Mouse (Mus musculus): ENCODE data around the gene Foxj3. TPM values are rescaled to one million over a fixed set of nuclear protein-coding genes. Genes with fewer than 3 reads are reported as not detected.

Foxj3 gene
- polyA plus RNA-seq, 1 experiment: 32.3 TPM

- TF ChIP-seq CTCF (IDR thresholded peaks at IDR 0.05; ENCODE audit: borderline replicate concordance, insufficient read depth, low read depth, low read length) (no peak), POLR2A (IDR thresholded peaks at IDR 0.05; ENCODE audit: borderline replicate concordance, insufficient read depth, low read length) (no peak)
- 62% methylated on average over 4 of the region's 4 CpGs for WGBS
- no peak overlapping the region for H3K4me3 ChIP-seq (replicated peaks; ENCODE audit: insufficient read depth, low read depth, low read length)
- H3K27me3 ChIP-seq (ENCODE audit: control insufficient read depth, insufficient read depth, low read length): no peaks in the 10 kb centered on the region
- no peaks in the 10 kb centered on the region for H3K4me1 ChIP-seq (ENCODE audit: control insufficient read depth, insufficient read depth, low read length)
- H3K27ac ChIP-seq (ENCODE audit: insufficient read depth, low read length): no peak overlapping the region
- DNase-seq: no peak
These were observed 13.2 kb upstream of the Foxj3 start for GRCm38 (mm10) chr4:119523575-119523974.

GRCm38 (mm10) chr4:119524010-119524409 is 12.8 kb upstream of the Foxj3 start:
- TF ChIP-seq CTCF (IDR thresholded peaks at IDR 0.05; ENCODE audit: borderline replicate concordance, insufficient read depth, low read depth, low read length) (no peak), POLR2A (IDR thresholded peaks at IDR 0.05; ENCODE audit: borderline replicate concordance, insufficient read depth, low read length) (no peak)
- Histone ChIP-seq H3K27ac (ENCODE audit: insufficient read depth, low read length) (no peak overlapping the region), H3K4me3 (replicated peaks; ENCODE audit: insufficient read depth, low read depth, low read length) (no peak overlapping the region), H3K27me3 (ENCODE audit: control insufficient read depth, insufficient read depth, low read length) (no peaks in the 10 kb centered on the region), H3K4me1 (ENCODE audit: control insufficient read depth, insufficient read depth, low read length) (no peaks in the 10 kb centered on the region)
- no peak for DNase-seq
- whole genome bisulfite sequencing: 88% methylated on average over 1 of the region's 1 CpGs

- Histone ChIP-seq H3K4me3 (replicated peaks; ENCODE audit: insufficient read depth, low read depth, low read length) (no peak overlapping the region), H3K27ac (ENCODE audit: insufficient read depth, low read length) (no peak overlapping the region), H3K4me1 (ENCODE audit: control insufficient read depth, insufficient read depth, low read length) (no peaks in the 10 kb centered on the region), H3K27me3 (ENCODE audit: control insufficient read depth, insufficient read depth, low read length) (no peaks in the 10 kb centered on the region)
- no peak for DNase-seq
- TF ChIP-seq POLR2A (IDR thresholded peaks at IDR 0.05; ENCODE audit: borderline replicate concordance, insufficient read depth, low read length) (no peak), CTCF (IDR thresholded peaks at IDR 0.05; ENCODE audit: borderline replicate concordance, insufficient read depth, low read depth, low read length) (no peak)
- 90% methylated on average over 2 of the region's 2 CpGs for WGBS
These were observed 12.3 kb upstream of the Foxj3 start for GRCm38 (mm10) chr4:119524466-119524865.

GRCm38 (mm10) chr4:119526329-119526845 is 10.4 kb upstream of the Foxj3 start:
- TF ChIP-seq POLR2A (IDR thresholded peaks at IDR 0.05; ENCODE audit: borderline replicate concordance, insufficient read depth, low read length): no peak

GRCm38 (mm10) chr4:119531813-119532212 is 5.0 kb upstream of the Foxj3 start:
- DNase-seq: peak in 1 of 2 experiments; percentile 49
- H3K27me3 ChIP-seq (ENCODE audit: control insufficient read depth, insufficient read depth, low read length): no peaks in the 10 kb centered on the region
- no peak overlapping the region for H3K27ac ChIP-seq (ENCODE audit: insufficient read depth, low read length)
- H3K4me1 ChIP-seq (ENCODE audit: control insufficient read depth, insufficient read depth, low read length): no peaks in the 10 kb centered on the region
- H3K4me3 ChIP-seq (replicated peaks; ENCODE audit: insufficient read depth, low read depth, low read length): no peak overlapping the region
- 73% methylated on average over 2 of the region's 2 CpGs for WGBS
- TF ChIP-seq POLR2A (IDR thresholded peaks at IDR 0.05; ENCODE audit: borderline replicate concordance, insufficient read depth, low read length) (no peak), CTCF (IDR thresholded peaks at IDR 0.05; ENCODE audit: borderline replicate concordance, insufficient read depth, low read depth, low read length) (peak; percentile 24; the same call in 1 of the 2 replicates)

More at GRCm38 (mm10) chr4:119526329-119526845, 10.4 kb upstream of the Foxj3 start:
- no peaks in the 10 kb centered on the region for H3K4me1 ChIP-seq (ENCODE audit: control insufficient read depth, insufficient read depth, low read length)
- no peaks in the 10 kb centered on the region for H3K27me3 ChIP-seq (ENCODE audit: control insufficient read depth, insufficient read depth, low read length)
- H3K4me3 ChIP-seq (replicated peaks; ENCODE audit: insufficient read depth, low read depth, low read length): no peak overlapping the region
- DNase-seq: no peak
- H3K27ac ChIP-seq (ENCODE audit: insufficient read depth, low read length): no peak overlapping the region

DNA sequence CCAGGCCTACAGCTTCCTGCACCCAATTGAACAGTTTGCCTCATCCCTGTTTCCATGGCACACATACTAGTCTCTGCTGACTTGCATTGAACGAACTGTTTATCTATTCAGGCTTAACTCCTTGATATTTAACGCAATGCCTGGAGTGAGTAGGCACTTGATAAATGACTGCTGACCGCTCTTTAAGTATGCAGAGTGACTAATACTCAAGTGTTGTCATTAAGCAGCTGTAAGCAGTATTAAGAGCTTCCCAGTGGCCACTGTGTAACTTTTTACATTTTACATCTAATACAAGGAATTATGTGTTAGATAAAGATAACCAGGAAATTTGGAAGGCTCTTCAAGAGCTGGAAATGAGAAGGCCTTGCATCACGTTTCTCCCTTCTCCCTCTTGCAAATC is 1.7 kb upstream of the Foxj3 start:
- no peak overlapping the region for H3K27ac ChIP-seq (ENCODE audit: insufficient read depth, low read length)
- no peak overlapping the region for H3K4me3 ChIP-seq (replicated peaks; ENCODE audit: insufficient read depth, low read depth, low read length)
- no peak for DNase-seq
- H3K4me1 ChIP-seq (ENCODE audit: control insufficient read depth, insufficient read depth, low read length): peaks cover 2% of the 10 kb centered on the region; the same call in 1 of the 2 replicates
- WGBS: 69% methylated on average over 4 of the region's 4 CpGs
- no peak for TF ChIP-seq CTCF (IDR thresholded peaks at IDR 0.05; ENCODE audit: borderline replicate concordance, insufficient read depth, low read depth, low read length)
- no peak for TF ChIP-seq POLR2A (IDR thresholded peaks at IDR 0.05; ENCODE audit: borderline replicate concordance, insufficient read depth, low read length)
- no peaks in the 10 kb centered on the region for H3K27me3 ChIP-seq (ENCODE audit: control insufficient read depth, insufficient read depth, low read length)

GRCm38 (mm10) chr4:119537436-119537835 is 632 bp downstream of the Foxj3 start:
- no peaks in the 10 kb centered on the region for H3K27me3 ChIP-seq (ENCODE audit: control insufficient read depth, insufficient read depth, low read length)
- H3K27ac ChIP-seq (ENCODE audit: insufficient read depth, low read length): no peak overlapping the region
- 82% methylated on average over 4 of the region's 4 CpGs for WGBS
- TF ChIP-seq CTCF (IDR thresholded peaks at IDR 0.05; ENCODE audit: borderline replicate concordance, insufficient read depth, low read depth, low read length): no peak
- TF ChIP-seq POLR2A (IDR thresholded peaks at IDR 0.05; ENCODE audit: borderline replicate concordance, insufficient read depth, low read length): no peak
- H3K4me3 ChIP-seq (replicated peaks; ENCODE audit: insufficient read depth, low read depth, low read length): no peak overlapping the region
- no peak for DNase-seq
- H3K4me1 ChIP-seq (ENCODE audit: control insufficient read depth, insufficient read depth, low read length): peaks cover 2% of the 10 kb centered on the region; the same call in 1 of the 2 replicates

GRCm38 (mm10) chr4:119539031-119539824 is 2.4 kb downstream of the Foxj3 start, which contains the start of gene Frg2f1:
TSS of gene Frg2f1 (minus strand) at chr4:119539529.
- Histone ChIP-seq H3K4me1 (ENCODE audit: control insufficient read depth, insufficient read depth, low read length) (peaks cover 2% of the 10 kb centered on the region; the same call in 1 of the 2 replicates), H3K4me3 (replicated peaks; ENCODE audit: insufficient read depth, low read depth, low read length) (peak within 1 kb of the TSS; percentile 94), H3K27me3 (ENCODE audit: control insufficient read depth, insufficient read depth, low read length) (no peaks in the 10 kb centered on the region), H3K27ac (ENCODE audit: insufficient read depth, low read length) (peak within 1 kb of the TSS; percentile 99)
- under 1% methylated on average over 78 of the region's 85 CpGs for WGBS
- DNase-seq: peak; percentile 93 to 97
- TF ChIP-seq POLR2A (IDR thresholded peaks at IDR 0.05; ENCODE audit: borderline replicate concordance, insufficient read depth, low read length): peak; percentile 41; the same call in 1 of the 2 replicates
- TF ChIP-seq CTCF (IDR thresholded peaks at IDR 0.05; ENCODE audit: borderline replicate concordance, insufficient read depth, low read depth, low read length): no peak

Data from cerebellum, adult 2 months (tissue).